Mouse (Mus musculus) bone marrow macrophage, adult 2 months (primary cell): Measurements from ENCODE around the gene Iqsec1.

Experiments
- CTCF ChIP-seq: IDR thresholded peaks from 2 replicates; pipeline ENCODE4 v1.5.1; 2012; ENCODE audit warnings: low read depth, mild to moderate bottlenecking, low read length, moderate library complexity
- POLR2A ChIP-seq: IDR thresholded peaks from 2 replicates; pipeline ENCODE4 v1.6.1; 2012; ENCODE audit warnings: mild to moderate bottlenecking, low read depth, low read length, borderline replicate concordance

DNA sequence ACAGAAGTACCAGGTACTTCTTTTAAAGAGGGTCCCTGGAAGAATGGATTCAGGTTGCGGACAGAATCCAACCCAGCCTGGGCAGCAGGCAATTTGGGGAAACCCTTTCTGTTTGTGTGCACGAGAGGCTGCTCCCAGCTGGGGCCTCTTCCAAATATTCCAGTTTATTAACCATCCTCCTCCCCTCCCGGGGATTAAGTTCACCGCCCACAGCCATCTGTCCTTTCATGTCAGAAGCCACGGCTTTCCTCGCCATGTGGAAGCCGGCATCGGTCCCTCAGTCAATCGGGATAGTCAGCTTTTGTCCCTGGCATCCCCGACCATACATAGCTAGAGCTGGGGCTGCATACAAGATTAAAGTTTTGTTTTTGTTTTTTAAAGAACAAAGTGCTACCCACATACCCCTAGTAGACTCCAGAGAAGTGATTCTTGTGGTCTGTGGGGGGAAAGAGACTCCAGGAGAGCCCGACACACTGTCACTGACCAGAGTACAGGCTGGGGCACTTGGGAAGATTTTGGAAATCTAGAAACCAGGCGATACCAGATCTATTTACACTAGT, 276.9 kb downstream of the Iqsec1 start:
- TF ChIP-seq CTCF (no peak), POLR2A (no peak)
